Mouse (Mus musculus) bone marrow, adult 2 months (tissue): ENCODE data around the gene Fam120b.

ENCODE experiments used
- CTCF ChIP-seq: fragments of 200-500 bp; IDR thresholded peaks from 2 replicates; pipeline ENCODE4 v1.5.1; 2011; ENCODE audit warnings: low read length, control low read depth; ENCODE audit not compliant: control insufficient read depth, insufficient read depth
- POLR2A ChIP-seq: fragments of 200-500 bp; IDR thresholded peaks from 2 replicates; pipeline ENCODE4 v1.6.1; 2011; ENCODE audit warnings: low read depth, mild to moderate bottlenecking, control low read depth, low read length, borderline replicate concordance; ENCODE audit not compliant: control insufficient read depth

GRCm38 (mm10) chr17:15419534-15419933, 23.5 kb downstream of the Fam120b start:
- TF ChIP-seq CTCF: peak; percentile 40; the same call in 1 of the 2 replicates
- TF ChIP-seq POLR2A: no peak
